In the genomic region with DNA sequence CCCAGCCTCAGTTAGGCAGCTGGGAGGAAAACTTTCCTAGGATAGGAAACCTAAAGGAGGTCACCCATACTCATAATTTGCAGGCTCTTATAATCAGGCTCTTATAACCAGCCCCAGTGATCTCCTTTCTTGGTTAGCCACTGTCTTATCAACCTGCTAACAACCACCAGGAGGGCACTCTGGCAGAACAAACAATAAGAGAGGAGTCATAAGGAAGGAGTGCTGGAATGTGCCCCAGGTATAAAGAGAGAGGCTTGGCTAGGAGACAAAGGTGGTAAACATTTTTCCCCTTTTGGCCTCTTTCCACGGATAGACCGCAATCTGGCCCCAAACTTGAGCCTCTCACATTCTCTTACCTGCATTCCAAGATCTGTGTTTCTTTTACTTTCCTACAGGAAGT, we compare ENCODE assay signal across 14 mouse cellular contexts.
DNase-seq lines count a peak whose midpoint lies in the region; ATAC-seq and TF ChIP-seq lines count a peak whose summit lies in the region.
"Had no signal": no experiment of that assay in that cellular context is flagged by ENCODE, and none has a peak within 500 bp of the region (broad histone marks: within the 10 kb centered on the region; RNA-seq: fewer than 3 reads in every experiment).

No protein-coding gene starts in this region.

- H3K4me3 ChIP-seq in intestine, postnatal 0 days (ENCODE audit: low read depth, low read length), result no peak overlapping the region
- H3K4me3 ChIP-seq in lung, postnatal 0 days (ENCODE audit: low read depth, low read length), result no peak overlapping the region
- no peak overlapping the region for H3K4me3 ChIP-seq in stomach, embryonic 15.5 days (replicated peaks)
- H3K4me3 ChIP-seq in midbrain, embryonic 15.5 days, result no peak overlapping the region
- H3K4me3 ChIP-seq: embryonic facial prominence, embryonic 15.5 days; heart, embryonic 15.5 days; hindbrain, embryonic 15.5 days; limb, embryonic 12.5 days; liver, embryonic 12.5 days; midbrain, embryonic 13.5 days; myocyte had no signal

- H3K36me3 ChIP-seq in intestine, postnatal 0 days (ENCODE audit: control insufficient read depth, insufficient read depth), result no peaks in the 10 kb centered on the region
- no peaks in the 10 kb centered on the region for H3K36me3 ChIP-seq in lung, postnatal 0 days (ENCODE audit: insufficient read depth, low read length)
- H3K36me3 ChIP-seq in stomach, embryonic 15.5 days, result no peaks in the 10 kb centered on the region
- H3K36me3 ChIP-seq in midbrain, embryonic 15.5 days (replicated peaks), result no peaks in the 10 kb centered on the region
- H3K36me3 ChIP-seq: embryonic facial prominence, embryonic 15.5 days; heart, embryonic 15.5 days; hindbrain, embryonic 15.5 days; limb, embryonic 12.5 days; liver, embryonic 12.5 days; midbrain, embryonic 13.5 days had no signal

- DNase-seq in gonadal fat pad, adult 2 months (ENCODE audit: low read depth), result peak; percentile 37
- peak; percentile 82 for DNase-seq in lung, postnatal 0 days (ENCODE audit: low spot score)
- no peak for DNase-seq in cerebellum, postnatal 36 days

- WGBS in intestine, postnatal 0 days, result 44% methylated on average over 2 of the region's 2 CpGs
- WGBS in lung, postnatal 0 days, result 35% methylated on average over 2 of the region's 2 CpGs
- WGBS in stomach, embryonic 15.5 days, result 22% methylated on average over 2 of the region's 2 CpGs
- WGBS in midbrain, embryonic 15.5 days, result 88% methylated on average over 2 of the region's 2 CpGs

- no peak overlapping the region for H3K9ac ChIP-seq in intestine, postnatal 0 days (ENCODE audit: low read depth, low read length)
- no peak overlapping the region for H3K9ac ChIP-seq in lung, postnatal 0 days (replicated peaks; ENCODE audit: low read depth)
- no peak overlapping the region for H3K9ac ChIP-seq in stomach, embryonic 15.5 days
- no peak overlapping the region for H3K9ac ChIP-seq in midbrain, embryonic 15.5 days
- H3K9ac ChIP-seq: embryonic facial prominence, embryonic 15.5 days; heart, embryonic 15.5 days; hindbrain, embryonic 15.5 days; limb, embryonic 12.5 days; liver, embryonic 12.5 days; midbrain, embryonic 13.5 days had no signal

- H3K27ac ChIP-seq in intestine, postnatal 0 days (ENCODE audit: low read depth, low read length), result peak overlapping the region; percentile 61; the same call in 1 of the 2 replicates
- H3K27ac ChIP-seq in lung, postnatal 0 days (ENCODE audit: low read length), result peak overlapping the region; percentile 57
- no peak overlapping the region for H3K27ac ChIP-seq in stomach, embryonic 15.5 days
- no peak overlapping the region for H3K27ac ChIP-seq in midbrain, embryonic 15.5 days
- H3K27ac ChIP-seq: embryonic facial prominence, embryonic 15.5 days; heart, embryonic 15.5 days; hindbrain, embryonic 15.5 days; limb, embryonic 12.5 days; liver, embryonic 12.5 days; midbrain, embryonic 13.5 days had no signal

- H3K4me1 ChIP-seq in intestine, postnatal 0 days (replicated peaks; ENCODE audit: control insufficient read depth, insufficient read depth, low read length), result peaks cover 7% of the 10 kb centered on the region; the same call in 1 of the 2 replicates
- H3K4me1 ChIP-seq in lung, postnatal 0 days (ENCODE audit: insufficient read depth, low read depth, low read length), result no peaks in the 10 kb centered on the region; the same call in 1 of the 2 replicates
- 0 out of 2 replicates have a peak, but pooled peaks cover 5% of the 10 kb centered on the region for H3K4me1 ChIP-seq in stomach, embryonic 15.5 days
- H3K4me1 ChIP-seq in midbrain, embryonic 15.5 days, result peaks cover 10% of the 10 kb centered on the region; the same call in 1 of the 2 replicates
- H3K4me1 ChIP-seq: embryonic facial prominence, embryonic 15.5 days; heart, embryonic 15.5 days; liver, embryonic 12.5 days had no signal

- ATAC-seq in intestine, postnatal 0 days, result peak; percentile 93
- peak; percentile 91 for ATAC-seq in lung, postnatal 0 days
- ATAC-seq in stomach, embryonic 15.5 days (ENCODE audit: insufficient read depth, low FRiP score, low read depth), result peak; percentile 53; the same call in 1 of the 2 replicates
- no peak for ATAC-seq in megakaryocyte progenitor cell, adult 5-6 weeks (replicated peaks; ENCODE audit: poor library complexity)
- no peak for ATAC-seq in midbrain, embryonic 15.5 days (replicated peaks)
- ATAC-seq: liver, embryonic 12.5 days; midbrain, embryonic 13.5 days had no signal

- H3K9me3 ChIP-seq in intestine, postnatal 0 days (ENCODE audit: control insufficient read depth), result no peaks in the 10 kb centered on the region
- H3K9me3 ChIP-seq in lung, postnatal 0 days (ENCODE audit: low read length), result no peaks in the 10 kb centered on the region
- H3K9me3 ChIP-seq in stomach, embryonic 15.5 days, result no peaks in the 10 kb centered on the region
- no peaks in the 10 kb centered on the region for H3K9me3 ChIP-seq in midbrain, embryonic 15.5 days
- H3K9me3 ChIP-seq: embryonic facial prominence, embryonic 15.5 days; heart, embryonic 15.5 days; hindbrain, embryonic 15.5 days; limb, embryonic 12.5 days; liver, embryonic 12.5 days; midbrain, embryonic 13.5 days had no signal

- peak; percentile 68 for TF ChIP-seq EP300 in lung, postnatal 0 days (IDR thresholded peaks at IDR 0.05)

- peak overlapping the region; percentile 27; the same call in 1 of the 2 replicates for H3K4me2 ChIP-seq in intestine, postnatal 0 days (replicated peaks; ENCODE audit: low read depth)
- H3K4me2 ChIP-seq in lung, postnatal 0 days (replicated peaks; ENCODE audit: low read depth, low read length), result no peak overlapping the region
- no peak overlapping the region for H3K4me2 ChIP-seq in stomach, embryonic 15.5 days
- H3K4me2 ChIP-seq in midbrain, embryonic 15.5 days, result no peak overlapping the region
- H3K4me2 ChIP-seq: embryonic facial prominence, embryonic 15.5 days; heart, embryonic 15.5 days; hindbrain, embryonic 15.5 days; limb, embryonic 12.5 days; liver, embryonic 12.5 days; midbrain, embryonic 13.5 days had no signal

- H3K27me3 ChIP-seq in intestine, postnatal 0 days (replicated peaks; ENCODE audit: control insufficient read depth, insufficient read depth, low read length), result no peaks in the 10 kb centered on the region
- H3K27me3 ChIP-seq in lung, postnatal 0 days (replicated peaks; ENCODE audit: insufficient read depth, low read length), result no peaks in the 10 kb centered on the region
- H3K27me3 ChIP-seq in stomach, embryonic 15.5 days (replicated peaks), result no peaks in the 10 kb centered on the region
- no peaks in the 10 kb centered on the region for H3K27me3 ChIP-seq in midbrain, embryonic 15.5 days (replicated peaks)
- H3K27me3 ChIP-seq: embryonic facial prominence, embryonic 15.5 days; heart, embryonic 15.5 days; hindbrain, embryonic 15.5 days; limb, embryonic 12.5 days; liver, embryonic 12.5 days; midbrain, embryonic 13.5 days had no signal

- peak; percentile 44 for TF ChIP-seq CTCF in intestine, postnatal 0 days (IDR thresholded peaks at IDR 0.05; ENCODE audit: low read depth)
- TF ChIP-seq CTCF in lung, postnatal 0 days (IDR thresholded peaks at IDR 0.05), result peak; percentile 30

Comparison
In these comparisons a context has a peak if more than half of its experiments do, and no peak if none do; other contexts are left out.
1. DNase-seq: peak in gonadal fat pad, adult 2 months (single experiment) and lung, postnatal 0 days (single experiment); none in cerebellum, postnatal 36 days (0 of 2).
2. ATAC-seq: peak in intestine, postnatal 0 days (single experiment), lung, postnatal 0 days (single experiment) and stomach, embryonic 15.5 days (single experiment); none in megakaryocyte progenitor cell, adult 5-6 weeks (single experiment) and midbrain, embryonic 15.5 days (single experiment).
3. H3K27ac ChIP-seq: peak in intestine, postnatal 0 days (single experiment) and lung, postnatal 0 days (single experiment); none in stomach, embryonic 15.5 days (single experiment) and midbrain, embryonic 15.5 days (single experiment).